Mouse (Mus musculus): ENCODE data around the gene Tbc1d8. TPM values are rescaled to one million over a fixed set of nuclear protein-coding genes. Genes with fewer than 3 reads are reported as not detected.

Gene Tbc1d8
- total RNA-seq, 2 experiments from 2014 or later: 13.1 to 14.1 TPM

DNA sequence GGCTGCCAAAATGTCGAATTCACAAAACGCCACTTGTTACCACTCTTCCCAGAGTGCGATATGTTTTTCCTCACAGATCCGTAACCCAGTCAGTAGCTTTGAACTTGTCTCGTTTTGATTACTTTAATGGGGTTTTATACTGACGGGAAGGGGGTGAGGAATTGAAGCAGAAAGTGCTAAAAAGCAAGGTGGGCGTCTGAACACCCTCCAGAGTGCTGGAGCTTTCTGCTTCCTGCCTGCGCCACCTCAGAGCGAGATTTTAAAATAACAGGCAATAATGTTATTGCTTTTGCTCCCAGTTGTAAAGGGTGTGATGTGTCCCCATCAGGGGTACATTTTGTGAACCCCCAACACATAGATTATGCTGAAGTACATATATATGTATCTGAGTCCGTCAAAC, 139.7 kb downstream of the Tbc1d8 start:
- no peak for ATAC-seq (replicated peaks; ENCODE audit: low FRiP score, low TSS enrichment, poor library complexity, severe bottlenecking)

GRCm38 (mm10) chr1:39336788-39337187, 141.8 kb downstream of the Tbc1d8 start:
- ATAC-seq (replicated peaks; ENCODE audit: low FRiP score, low TSS enrichment, poor library complexity, severe bottlenecking): no peak

- no peak for ATAC-seq (replicated peaks; ENCODE audit: low FRiP score, low TSS enrichment, poor library complexity, severe bottlenecking)
These were observed 142.9 kb downstream of the Tbc1d8 start for GRCm38 (mm10) chr1:39335561-39336196.

DNA sequence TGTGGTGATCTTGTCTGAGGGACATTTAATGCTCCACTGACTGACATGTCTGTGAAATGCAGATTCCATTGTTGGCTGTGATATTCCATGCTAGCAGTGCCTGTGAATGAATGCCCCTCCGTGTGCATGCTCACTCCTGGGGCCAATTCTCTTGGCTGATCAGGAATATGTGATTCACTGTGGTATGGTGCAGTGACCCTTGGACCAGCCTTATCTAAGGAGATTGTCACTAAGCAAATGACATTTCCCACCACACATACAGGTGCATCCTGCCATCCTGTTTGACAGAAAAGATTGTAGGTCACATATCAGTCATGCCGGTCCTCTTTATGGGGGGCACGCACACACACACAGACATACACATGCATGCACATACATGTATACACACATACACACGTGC, 146.1 kb downstream of the Tbc1d8 start:
- ATAC-seq (replicated peaks; ENCODE audit: low FRiP score, low TSS enrichment, poor library complexity, severe bottlenecking): no peak

- no peak for ATAC-seq (replicated peaks; ENCODE audit: low FRiP score, low TSS enrichment, poor library complexity, severe bottlenecking)
These were observed 147.5 kb downstream of the Tbc1d8 start for GRCm38 (mm10) chr1:39330857-39331594.

GRCm38 (mm10) chr1:39327546-39327945, 151.0 kb downstream of the Tbc1d8 start:
- ATAC-seq (replicated peaks; ENCODE audit: low FRiP score, low TSS enrichment, poor library complexity, severe bottlenecking): no peak

GRCm38 (mm10) chr1:39325228-39325627, 153.3 kb downstream of the Tbc1d8 start:
- ATAC-seq (replicated peaks; ENCODE audit: low FRiP score, low TSS enrichment, poor library complexity, severe bottlenecking): no peak

GRCm38 (mm10) chr1:39321954-39322353, 156.6 kb downstream of the Tbc1d8 start:
- ATAC-seq (replicated peaks; ENCODE audit: low FRiP score, low TSS enrichment, poor library complexity, severe bottlenecking): no peak

Other genes starting within 250 kb of the Tbc1d8 start
- gene Rpl31, start 110.9 kb downstream of the Tbc1d8 start, total RNA-seq (2014; fragmentation: Nextera tagmentation): 2,763 and 2,797 TPM in 2 replicates
- 770 and 846 TPM in 2 replicates for gene Rpl31, start 110.9 kb downstream of the Tbc1d8 start, total RNA-seq (2017)
- gene Cnot11, start 56.2 kb upstream of the Tbc1d8 start, total RNA-seq (2014; fragmentation: Nextera tagmentation): 25.9 and 27.2 TPM in 2 replicates
- gene Cnot11, start 56.2 kb upstream of the Tbc1d8 start, total RNA-seq (2017): 25.1 and 28.9 TPM in 2 replicates
- 16.0 and 19.3 TPM in 2 replicates for gene Rnf149, start 98.7 kb upstream of the Tbc1d8 start, total RNA-seq (2014; fragmentation: Nextera tagmentation)
- gene Rnf149, start 98.7 kb upstream of the Tbc1d8 start, total RNA-seq (2017): 20.9 and 28.0 TPM in 2 replicates
- not detected in 2 replicates for gene Creg2, start 172.7 kb upstream of the Tbc1d8 start, total RNA-seq (2014; fragmentation: Nextera tagmentation)
- not detected in 2 replicates for gene Creg2, start 172.7 kb upstream of the Tbc1d8 start, total RNA-seq (2017)
- gene Rfx8, start 242.2 kb upstream of the Tbc1d8 start, total RNA-seq (2014; fragmentation: Nextera tagmentation): not detected in 2 replicates
- 0.65 TPM in 1 of 2 replicates, not detected in the other for gene Rfx8, start 242.2 kb upstream of the Tbc1d8 start, total RNA-seq (2017)